Mouse (Mus musculus) kidney, postnatal 0 days (tissue): Measurements from ENCODE around the gene Diras1. TPM values are rescaled to one million over a fixed set of nuclear protein-coding genes. Genes with fewer than 3 reads are reported as not detected.

Experiments
- ATAC-seq: fragments of 200-750 bp; cut with Nextera tagmentation; replicated peaks from 2 replicates; pipeline ENCODE4 v1.8.0; 2017; ENCODE audit warnings: low read depth, moderate number of reproducible peaks, moderate TSS enrichment, moderate library complexity; ENCODE audit not compliant: low FRiP score
- DNase-seq: peaks from one replicate; pipeline ENCODE4 v3.0.0-alpha.2; 2016; ENCODE audit warnings: low spot score
- H3K27ac ChIP-seq: fragments of 300-500 bp; sonication (generic); 2 replicates; pipeline ENCODE4 v1.5.1; 2014; ENCODE audit warnings: mild to moderate bottlenecking
- H3K27me3 ChIP-seq: fragments of 300-500 bp; sonication (generic); 2 replicates; pipeline ENCODE4 v1.6.1; 2014; ENCODE audit warnings: low read length, mixed read lengths; ENCODE audit not compliant: insufficient read depth
- H3K36me3 ChIP-seq: fragments of 300-500 bp; sonication (generic); 2 replicates; pipeline ENCODE4 v1.6.1; 2014; ENCODE audit warnings: low read length, mixed read lengths; ENCODE audit not compliant: insufficient read depth
- H3K4me1 ChIP-seq: fragments of 300-500 bp; sonication (generic); replicated peaks from 2 replicates; pipeline ENCODE4 v1.6.1; 2014; ENCODE audit warnings: antibody characterized with exemption, low read length, mixed read lengths; ENCODE audit not compliant: insufficient read depth
- H3K4me2 ChIP-seq: fragments of 300-500 bp; sonication (generic); 2 replicates; pipeline ENCODE4 v1.6.1; 2014; ENCODE audit warnings: mild to moderate bottlenecking, low read length, moderate library complexity, mixed read lengths
- H3K4me3 ChIP-seq: fragments of 300-500 bp; sonication (generic); replicated peaks from 2 replicates; pipeline ENCODE4 v1.5.1; 2014; ENCODE audit warnings: low read depth, low read length
- H3K9ac ChIP-seq: fragments of 300-500 bp; sonication (generic); 2 replicates; pipeline ENCODE4 v1.6.1; 2014; ENCODE audit warnings: low read depth, low read length
- H3K9me3 ChIP-seq: fragments of 300-500 bp; sonication (generic); replicated peaks from 2 replicates; pipeline ENCODE4 v1.6.1; 2016; ENCODE audit warnings: low read length, inconsistent platforms, mixed read lengths
- CTCF ChIP-seq: IDR thresholded peaks from 2 replicates; pipeline ENCODE4 v1.5.1; 2016; ENCODE audit warnings: antibody characterized with exemption, low read depth, mild to moderate bottlenecking, moderate library complexity
- WGBS: fragments of 180-500 bp; shearing (Covaris S2); extraction: QIAGEN DNeasy Blood & Tissue Kit; methylation state at CpG from one replicate; pipeline ENCODE4 v1.1.7; 2014; 5-methylcytosine and 5-hydroxymethylcytosine counted together
- polyA plus RNA-seq: library from polyadenylated mRNA; unstranded; fragments of >200 nt; fragmentation: Nextera tagmentation; extraction: Ambion mirVana; gene quantifications from 2 replicates; pipeline ENCODE4 v1.2.1, GENCODE M21; 2015

Diras1 gene
- polyA plus RNA-seq, 1 experiment from 2014 or later = 0.11 TPM

DNA sequence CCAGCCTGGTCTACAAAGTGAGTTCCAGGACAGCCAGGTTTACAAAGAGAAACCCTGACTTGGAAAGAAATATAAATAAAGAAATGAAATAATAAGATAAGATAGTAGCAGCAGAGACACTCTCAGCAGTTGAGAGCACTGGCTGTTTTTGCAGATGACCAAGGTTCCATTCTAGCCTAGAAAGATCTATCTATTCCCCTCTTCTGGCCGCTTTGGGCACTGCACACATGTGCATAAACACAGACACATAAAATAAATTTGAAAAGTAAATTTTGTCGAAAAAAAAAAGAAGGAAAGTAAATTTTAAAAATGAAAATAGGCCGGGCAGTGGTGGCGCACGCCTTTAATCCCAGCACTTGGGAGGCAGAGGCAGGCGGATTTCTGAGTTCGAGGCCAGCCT is 10.8 kb upstream of the Diras1 start:
- Histone ChIP-seq H3K4me1 (0 out of 2 replicates have a peak, but pooled peaks cover 2% of the 10 kb centered on the region), H3K4me2 (no peak overlapping the region)

GRCm38 (mm10) chr10:81033586-81033985 is 8.1 kb upstream of the Diras1 start:
- no peak for ATAC-seq
- 79% methylated on average over 10 of the region's 10 CpGs for WGBS
- no peak overlapping the region for H3K4me2 ChIP-seq

More for the DNA sequence above, 10.8 kb upstream of the Diras1 start:
- peak; percentile 44; the same call in 1 of the 2 replicates for TF ChIP-seq CTCF
- H3K9ac ChIP-seq = no peak overlapping the region
- no peaks in the 10 kb centered on the region for H3K27me3 ChIP-seq
- no peak overlapping the region for H3K4me3 ChIP-seq
- H3K36me3 ChIP-seq = peaks cover 13% of the 10 kb centered on the region; the same call in 1 of the 2 replicates
- 78% methylated on average over 7 of the region's 7 CpGs for WGBS
- ATAC-seq = no peak
- no peaks in the 10 kb centered on the region for H3K9me3 ChIP-seq
- no peak overlapping the region for H3K27ac ChIP-seq
- DNase-seq = no peak

DNA sequence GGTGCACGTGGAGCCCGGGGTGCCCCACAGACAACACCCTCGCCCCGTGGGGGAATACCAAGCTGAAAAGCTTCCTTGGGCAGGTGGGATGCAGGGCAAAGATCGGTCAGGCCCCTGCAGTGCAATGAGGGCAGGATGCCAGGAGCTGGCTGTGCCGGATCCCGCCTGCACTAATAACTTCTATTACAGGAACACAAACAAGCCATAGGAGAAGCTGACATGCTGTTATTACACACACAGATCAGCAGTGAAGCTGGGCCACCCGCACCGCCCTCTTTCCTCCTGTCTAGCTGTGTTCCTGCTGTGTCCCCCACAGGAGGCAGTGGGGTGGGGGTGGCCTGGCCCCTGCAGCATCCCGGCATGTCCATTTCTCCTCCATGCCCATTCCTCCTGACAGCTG is 3.6 kb upstream of the Diras1 start:
- no peak for DNase-seq
- no peak for TF ChIP-seq CTCF
- no peak overlapping the region for H3K9ac ChIP-seq
- no peak overlapping the region for H3K4me2 ChIP-seq
- H3K4me1 ChIP-seq = 0 out of 2 replicates have a peak, but pooled peaks cover 4% of the 10 kb centered on the region
- no peak overlapping the region for H3K27ac ChIP-seq
- no peak for ATAC-seq
- WGBS = 70% methylated on average over 10 of the region's 10 CpGs
- H3K36me3 ChIP-seq = peaks cover 22% of the 10 kb centered on the region
- no peaks in the 10 kb centered on the region for H3K9me3 ChIP-seq
- 0 out of 2 replicates have a peak, but pooled peaks cover 11% of the 10 kb centered on the region for H3K27me3 ChIP-seq
- no peak overlapping the region for H3K4me3 ChIP-seq

More at GRCm38 (mm10) chr10:81033586-81033985, 8.1 kb upstream of the Diras1 start:
- H3K9me3 ChIP-seq = no peaks in the 10 kb centered on the region
- H3K4me1 ChIP-seq = 0 out of 2 replicates have a peak, but pooled peaks cover 2% of the 10 kb centered on the region
- H3K4me3 ChIP-seq = no peak overlapping the region
- H3K36me3 ChIP-seq = peaks cover 22% of the 10 kb centered on the region
- TF ChIP-seq CTCF = no peak
- H3K9ac ChIP-seq = no peak overlapping the region
- no peak for DNase-seq
- H3K27me3 ChIP-seq = no peaks in the 10 kb centered on the region
- H3K27ac ChIP-seq = no peak overlapping the region

DNA sequence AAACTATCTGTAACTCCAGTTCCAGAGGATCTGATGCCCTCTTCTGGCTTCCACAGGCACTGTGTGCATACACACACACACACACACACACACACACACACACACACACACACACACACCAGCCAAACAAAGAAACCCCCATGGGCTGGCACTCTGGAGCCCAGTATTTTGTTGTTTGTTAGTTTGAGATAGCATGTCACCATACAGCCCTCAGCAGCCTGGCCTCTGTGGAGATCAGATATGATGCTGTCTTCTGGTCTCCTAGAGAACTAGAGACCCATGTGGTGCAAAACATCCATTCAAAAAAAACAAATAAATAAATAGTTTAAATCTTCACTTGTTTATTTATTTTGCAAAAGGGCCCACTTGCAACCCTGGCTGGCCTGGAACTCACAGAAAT is 2.8 kb upstream of the Diras1 start:
- ATAC-seq (no peak), DNase-seq (no peak)
- no peak overlapping the region for H3K4me2 ChIP-seq
- no peak overlapping the region for H3K9ac ChIP-seq
- no peak overlapping the region for H3K27ac ChIP-seq
- H3K27me3 ChIP-seq = 0 out of 2 replicates have a peak, but pooled peaks cover 14% of the 10 kb centered on the region
- no peaks in the 10 kb centered on the region for H3K9me3 ChIP-seq
- TF ChIP-seq CTCF = no peak
- H3K4me3 ChIP-seq = no peak overlapping the region
- peaks cover 22% of the 10 kb centered on the region for H3K36me3 ChIP-seq
- 0 out of 2 replicates have a peak, but pooled peaks cover 4% of the 10 kb centered on the region for H3K4me1 ChIP-seq

- Histone ChIP-seq H3K27me3 (peaks cover 17% of the 10 kb centered on the region; the same call in 1 of the 2 replicates), H3K36me3 (peaks cover 16% of the 10 kb centered on the region), H3K27ac (no peak overlapping the region), H3K9ac (no peak overlapping the region), H3K4me3 (no peak overlapping the region), H3K4me2 (no peak overlapping the region), H3K9me3 (no peaks in the 10 kb centered on the region), H3K4me1 (0 out of 2 replicates have a peak, but pooled peaks cover 4% of the 10 kb centered on the region)
- ATAC-seq = no peak
- TF ChIP-seq CTCF = no peak
- no peak for DNase-seq
- WGBS = 69% methylated on average over 4 of the region's 4 CpGs
Measured at GRCm38 (mm10) chr10:81027331-81027730, 1.9 kb upstream of the Diras1 start.

DNA sequence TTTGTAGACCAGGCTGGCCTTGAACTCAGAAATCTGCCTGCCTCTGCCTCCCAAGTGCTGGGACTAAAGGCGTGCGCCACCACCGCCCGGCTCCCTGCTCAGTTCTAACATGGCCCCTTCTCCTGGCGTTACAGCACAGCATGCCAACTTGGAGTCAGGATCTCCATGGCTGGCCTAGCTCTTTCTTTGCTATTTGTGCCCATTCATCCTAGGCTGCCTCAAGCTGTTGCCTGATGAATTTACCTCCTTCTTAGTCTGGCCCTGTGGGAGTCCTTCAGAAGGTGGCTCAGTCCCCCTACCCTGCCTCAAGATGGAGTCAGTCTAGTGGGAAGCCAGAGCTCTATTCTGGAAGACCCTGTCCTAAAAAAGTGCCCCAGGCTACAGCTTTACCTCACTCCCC is 1.4 kb upstream of the Diras1 start:
- TF ChIP-seq CTCF = no peak
- Histone ChIP-seq H3K36me3 (peaks cover 13% of the 10 kb centered on the region), H3K4me2 (no peak overlapping the region), H3K4me1 (0 out of 2 replicates have a peak, but pooled peaks cover 4% of the 10 kb centered on the region), H3K9me3 (no peaks in the 10 kb centered on the region), H3K27me3 (peaks cover 22% of the 10 kb centered on the region; the same call in 1 of the 2 replicates), H3K27ac (no peak overlapping the region), H3K4me3 (no peak overlapping the region), H3K9ac (no peak overlapping the region)
- WGBS = 91% methylated on average over 5 of the region's 5 CpGs
- DNase-seq = no peak
- ATAC-seq = no peak
